8 mouse cellular contexts compared by ENCODE assay signal in the genomic region with DNA sequence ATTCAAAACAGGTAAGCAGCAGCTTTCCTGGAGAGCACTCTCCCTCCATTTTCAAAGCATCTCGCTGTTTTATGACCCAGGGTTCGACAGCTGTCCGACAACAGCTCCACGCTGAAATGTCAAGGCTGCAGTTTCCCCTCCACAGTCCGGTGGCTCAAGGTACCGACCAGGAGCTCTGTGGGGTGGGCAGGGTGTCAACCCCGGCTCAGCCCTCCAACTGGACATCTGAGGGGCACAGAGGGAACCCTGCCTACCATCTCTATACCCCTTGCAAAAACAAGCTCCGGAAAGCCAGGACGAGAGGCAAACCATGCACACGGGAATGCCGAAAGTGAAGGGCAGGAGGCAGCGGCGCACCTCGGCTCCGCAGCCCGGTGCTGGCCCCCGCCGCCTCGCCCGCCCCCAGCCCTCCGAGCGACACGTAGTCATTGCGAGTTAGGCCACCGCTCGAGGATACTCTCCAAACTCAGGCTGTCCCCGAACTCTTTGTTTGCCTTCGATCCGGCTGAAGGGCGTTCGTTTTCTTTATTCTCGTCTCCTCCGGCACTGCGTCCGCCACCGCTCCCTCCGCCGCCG. TPM values are rescaled to one million over a fixed set of nuclear protein-coding genes. Genes with fewer than 3 reads are reported as not detected.
DNase-seq lines count a peak whose midpoint lies in the region; ATAC-seq and TF ChIP-seq lines count a peak whose summit lies in the region.

No protein-coding gene starts in this region.

- TF ChIP-seq CTCF in ES-Bruce4 (IDR thresholded peaks at IDR 0.05; ENCODE audit: low read depth, low read length), result no peak

- peak overlapping the region; percentile 46 for H3K27ac ChIP-seq in heart, embryonic 11.5 days (ENCODE audit: low read depth, low read length)
- no peak overlapping the region for H3K27ac ChIP-seq in ES-Bruce4 (ENCODE audit: insufficient read depth, low read length)
- H3K27ac ChIP-seq in forebrain, embryonic 15.5 days (replicated peaks), result peak overlapping the region; percentile 95
- H3K27ac ChIP-seq in liver, embryonic 16.5 days (ENCODE audit: low read length), result peak overlapping the region; percentile 24

- WGBS in heart, embryonic 11.5 days (ENCODE audit: insufficient replicate concordance), result under 1% methylated on average over 39 of the region's 39 CpGs
- under 1% methylated on average over 39 of the region's 39 CpGs for WGBS in forebrain, embryonic 15.5 days
- under 1% methylated on average over 39 of the region's 39 CpGs for WGBS in liver, embryonic 16.5 days (ENCODE audit: insufficient replicate concordance)

- peaks cover 16% of the 10 kb centered on the region for H3K36me3 ChIP-seq in heart, embryonic 11.5 days (ENCODE audit: control insufficient read depth, insufficient read depth, low read length)
- H3K36me3 ChIP-seq in ES-Bruce4 (ENCODE audit: control insufficient read depth, insufficient read depth, low read length, poor library complexity, severe bottlenecking), result peaks cover 6% of the 10 kb centered on the region; the same call in 1 of the 2 replicates
- H3K36me3 ChIP-seq in forebrain, embryonic 15.5 days, result peaks cover 9% of the 10 kb centered on the region
- H3K36me3 ChIP-seq in liver, embryonic 16.5 days (ENCODE audit: control insufficient read depth, insufficient read depth), result peaks cover 14% of the 10 kb centered on the region

- DNase-seq in heart, adult 11 months, result no peak
- DNase-seq in B cell, adult 2 months, result no peak
- no peak for DNase-seq in cerebellum, postnatal 36 days
- DNase-seq in left cerebral cortex, adult 11 months (ENCODE audit: low spot score), result no peak

- peak overlapping the region; percentile 90 for H3K4me2 ChIP-seq in heart, embryonic 11.5 days
- H3K4me2 ChIP-seq in forebrain, embryonic 15.5 days (replicated peaks), result peak overlapping the region; percentile 78
- peak overlapping the region; percentile 65 for H3K4me2 ChIP-seq in liver, embryonic 16.5 days (ENCODE audit: low read depth, low read length)

- peak; percentile 49; the same call in 1 of the 2 replicates for ATAC-seq in heart, embryonic 11.5 days (replicated peaks; ENCODE audit: insufficient number of reproducible peaks, low FRiP score, low TSS enrichment)
- ATAC-seq in forebrain, embryonic 15.5 days (replicated peaks), result peak; percentile 63
- ATAC-seq in liver, embryonic 16.5 days (ENCODE audit: low read depth), result peak; percentile 44

- no peaks in the 10 kb centered on the region for H3K27me3 ChIP-seq in heart, embryonic 11.5 days (ENCODE audit: control insufficient read depth, insufficient read depth, low read length)
- H3K27me3 ChIP-seq in ES-Bruce4 (ENCODE audit: control insufficient read depth, insufficient read depth, low read length, poor library complexity, severe bottlenecking), result no peaks in the 10 kb centered on the region
- H3K27me3 ChIP-seq in forebrain, embryonic 15.5 days, result no peaks in the 10 kb centered on the region
- H3K27me3 ChIP-seq in liver, embryonic 16.5 days (ENCODE audit: control insufficient read depth, insufficient read depth, low read depth, low read length), result no peaks in the 10 kb centered on the region

- H3K9me3 ChIP-seq in heart, embryonic 11.5 days (replicated peaks; ENCODE audit: control insufficient read depth, low read length), result no peaks in the 10 kb centered on the region
- no peaks in the 10 kb centered on the region for H3K9me3 ChIP-seq in ES-Bruce4 (replicated peaks; ENCODE audit: control insufficient read depth, insufficient read depth, low read length, poor library complexity, severe bottlenecking)
- H3K9me3 ChIP-seq in forebrain, embryonic 15.5 days, result no peaks in the 10 kb centered on the region
- no peaks in the 10 kb centered on the region for H3K9me3 ChIP-seq in liver, embryonic 16.5 days (replicated peaks; ENCODE audit: control insufficient read depth, low read length)

- H3K4me3 ChIP-seq in heart, embryonic 11.5 days (ENCODE audit: low read depth, low read length), result peak overlapping the region; percentile 74
- peak overlapping the region; percentile 73 for H3K4me3 ChIP-seq in ES-Bruce4 (ENCODE audit: low read depth, low read length)
- H3K4me3 ChIP-seq in forebrain, embryonic 15.5 days, result peak overlapping the region; percentile 77
- H3K4me3 ChIP-seq in liver, embryonic 16.5 days (ENCODE audit: low read depth, low read length), result peak overlapping the region; percentile 93

- H3K9ac ChIP-seq in heart, embryonic 11.5 days (ENCODE audit: low read depth, low read length), result peak overlapping the region; percentile 79
- peak overlapping the region; percentile 73 for H3K9ac ChIP-seq in ES-Bruce4 (ENCODE audit: low read depth, poor library complexity, severe bottlenecking)
- peak overlapping the region; percentile 87 for H3K9ac ChIP-seq in forebrain, embryonic 15.5 days (replicated peaks)
- peak overlapping the region; percentile 93 for H3K9ac ChIP-seq in liver, embryonic 16.5 days (ENCODE audit: low read depth, low read length)

- TF ChIP-seq EP300 in ES-Bruce4 (IDR thresholded peaks at IDR 0.05; ENCODE audit: insufficient read depth, low read depth, low read length), result no peak

- H3K4me1 ChIP-seq in heart, embryonic 11.5 days (ENCODE audit: control insufficient read depth, insufficient read depth, low read length), result peaks cover 12% of the 10 kb centered on the region
- H3K4me1 ChIP-seq in ES-Bruce4 (ENCODE audit: control insufficient read depth, insufficient read depth, low read length), result no peaks in the 10 kb centered on the region
- peaks cover 31% of the 10 kb centered on the region for H3K4me1 ChIP-seq in forebrain, embryonic 15.5 days
- H3K4me1 ChIP-seq in liver, embryonic 16.5 days (ENCODE audit: control insufficient read depth, low read depth, low read length), result peaks cover 19% of the 10 kb centered on the region

- no peak for TF ChIP-seq POLR2A in ES-Bruce4 (IDR thresholded peaks at IDR 0.05; ENCODE audit: insufficient read depth, low read length)

RNA-seq across cellular contexts. Expression of a gene that starts 0.5 kb away (rescaled TPM):
- 61.5 and 61.9 TPM in 2 replicates for polyA plus RNA-seq in heart, embryonic 11.5 days (2014; fragmentation: Nextera tagmentation; extraction: Ambion mirVana)
- 101 and 107 TPM in 2 replicates for polyA plus RNA-seq in ES-Bruce4 (2011; ENCODE audit: insufficient read depth, insufficient read length, low read depth, missing spikeins)
- polyA plus RNA-seq in forebrain, embryonic 15.5 days (2015; fragmentation: Nextera tagmentation; extraction: Ambion mirVana), result 68.9 and 71.5 TPM in 2 replicates
- polyA plus RNA-seq in liver, embryonic 16.5 days (2015; fragmentation: Nextera tagmentation; extraction: Ambion mirVana), result 33.4 and 34.2 TPM in 2 replicates

RNA-seq across cellular contexts. Expression of a gene that starts 7.2 kb away (rescaled TPM):
- polyA plus RNA-seq in heart, embryonic 11.5 days (2014; fragmentation: Nextera tagmentation; extraction: Ambion mirVana), result 0.16 TPM in 1 of 2 replicates, not detected in the other
- 0.35 and 0.61 TPM in 2 replicates for polyA plus RNA-seq in ES-Bruce4 (2011; ENCODE audit: insufficient read depth, insufficient read length, low read depth, missing spikeins)
- polyA plus RNA-seq in forebrain, embryonic 15.5 days (2015; fragmentation: Nextera tagmentation; extraction: Ambion mirVana), result 0.29 TPM in 1 of 2 replicates, not detected in the other
- 0.07 TPM in 1 of 2 replicates, not detected in the other for polyA plus RNA-seq in liver, embryonic 16.5 days (2015; fragmentation: Nextera tagmentation; extraction: Ambion mirVana)

RNA-seq across cellular contexts. Expression of a gene that starts 33.5 kb away (rescaled TPM):
- polyA plus RNA-seq in heart, embryonic 11.5 days (2014; fragmentation: Nextera tagmentation; extraction: Ambion mirVana), result 42.5 and 46.6 TPM in 2 replicates
- 93.3 and 95.2 TPM in 2 replicates for polyA plus RNA-seq in ES-Bruce4 (2011; ENCODE audit: insufficient read depth, insufficient read length, low read depth, missing spikeins)
- polyA plus RNA-seq in forebrain, embryonic 15.5 days (2015; fragmentation: Nextera tagmentation; extraction: Ambion mirVana), result 109 and 114 TPM in 2 replicates
- polyA plus RNA-seq in liver, embryonic 16.5 days (2015; fragmentation: Nextera tagmentation; extraction: Ambion mirVana), result 19.5 and 20.4 TPM in 2 replicates

RNA-seq across cellular contexts. Expression of a gene that starts 35.7 kb away (rescaled TPM):
- polyA plus RNA-seq in heart, embryonic 11.5 days (2014; fragmentation: Nextera tagmentation; extraction: Ambion mirVana), result 0.26 and 0.31 TPM in 2 replicates
- 2.6 and 3.1 TPM in 2 replicates for polyA plus RNA-seq in ES-Bruce4 (2011; ENCODE audit: insufficient read depth, insufficient read length, low read depth, missing spikeins)
- 0.19 and 0.33 TPM in 2 replicates for polyA plus RNA-seq in forebrain, embryonic 15.5 days (2015; fragmentation: Nextera tagmentation; extraction: Ambion mirVana)
- polyA plus RNA-seq in liver, embryonic 16.5 days (2015; fragmentation: Nextera tagmentation; extraction: Ambion mirVana), result 0.05 and 0.08 TPM in 2 replicates
